ENCODE assay signal across 17 mouse cellular contexts in genomic region chr9:72906693-72907103, GRCm38 (mm10). TPM values are rescaled to one million over a fixed set of nuclear protein-coding genes. Genes with fewer than 3 reads are reported as not detected.
A peak's percentile ranks its signal among the peaks of the same experiment; 100 is the strongest.
DNase-seq lines count a peak whose midpoint lies in the region; ATAC-seq lines count a peak whose summit lies in the region.
"Had no signal": no experiment of that assay in that cellular context is flagged by ENCODE, and none has a peak within 500 bp of the region (broad histone marks: within the 10 kb centered on the region; RNA-seq: fewer than 3 reads in every experiment).

No protein-coding gene starts in this region.

- H3K4me2 ChIP-seq in forebrain, embryonic 15.5 days (replicated peaks) = no peak overlapping the region
- H3K4me2 ChIP-seq in forebrain, embryonic 13.5 days = no peak overlapping the region
- no peak overlapping the region for H3K4me2 ChIP-seq in hindbrain, embryonic 16.5 days (ENCODE audit: low read length)
- H3K4me2 ChIP-seq in hindbrain, embryonic 12.5 days (replicated peaks) = no peak overlapping the region
- no peak overlapping the region for H3K4me2 ChIP-seq in neural tube, embryonic 15.5 days
- H3K4me2 ChIP-seq in limb, embryonic 13.5 days (replicated peaks) = no peak overlapping the region
- H3K4me2 ChIP-seq: intestine, embryonic 15.5 days; midbrain, embryonic 13.5 days had no signal

- peak overlapping the region; percentile 66 for H3K27ac ChIP-seq in forebrain, embryonic 15.5 days (replicated peaks)
- no peak overlapping the region for H3K27ac ChIP-seq in forebrain, embryonic 13.5 days
- H3K27ac ChIP-seq in hindbrain, embryonic 16.5 days (ENCODE audit: low read depth, low read length) = 0 out of 2 replicates have a peak overlapping the region, but pooled peaks have one; percentile 19
- H3K27ac ChIP-seq in hindbrain, embryonic 12.5 days = no peak overlapping the region
- peak overlapping the region; percentile 67 for H3K27ac ChIP-seq in neural tube, embryonic 15.5 days (replicated peaks)
- H3K27ac ChIP-seq in limb, embryonic 13.5 days = peak overlapping the region; percentile 61
- H3K27ac ChIP-seq: intestine, embryonic 15.5 days; macrophage; midbrain, embryonic 13.5 days had no signal

- peaks cover 5% of the 10 kb centered on the region; the same call in 1 of the 2 replicates for H3K4me1 ChIP-seq in forebrain, embryonic 15.5 days
- no peaks in the 10 kb centered on the region for H3K4me1 ChIP-seq in forebrain, embryonic 13.5 days
- H3K4me1 ChIP-seq in hindbrain, embryonic 16.5 days (ENCODE audit: control insufficient read depth, insufficient read depth, low read depth, low read length) = no peaks in the 10 kb centered on the region
- H3K4me1 ChIP-seq in hindbrain, embryonic 12.5 days = no peaks in the 10 kb centered on the region
- H3K4me1 ChIP-seq in neural tube, embryonic 15.5 days = 0 out of 2 replicates have a peak, but pooled peaks cover 4% of the 10 kb centered on the region
- peaks cover 19% of the 10 kb centered on the region for H3K4me1 ChIP-seq in limb, embryonic 13.5 days
- H3K4me1 ChIP-seq: intestine, embryonic 15.5 days; midbrain, embryonic 13.5 days had no signal

- no peak overlapping the region for H3K4me3 ChIP-seq in forebrain, embryonic 15.5 days
- H3K4me3 ChIP-seq in forebrain, embryonic 13.5 days = no peak overlapping the region
- no peak overlapping the region for H3K4me3 ChIP-seq in hindbrain, embryonic 16.5 days (ENCODE audit: low read length)
- H3K4me3 ChIP-seq in hindbrain, embryonic 12.5 days = no peak overlapping the region
- no peak overlapping the region for H3K4me3 ChIP-seq in neural tube, embryonic 15.5 days (replicated peaks)
- H3K4me3 ChIP-seq in limb, embryonic 13.5 days = no peak overlapping the region
- H3K4me3 ChIP-seq: intestine, embryonic 15.5 days; midbrain, embryonic 13.5 days had no signal

- no peak for ATAC-seq in forebrain, embryonic 15.5 days (replicated peaks)
- ATAC-seq in forebrain, embryonic 13.5 days = no peak
- ATAC-seq in hindbrain, embryonic 16.5 days = no peak; the same call in 1 of the 2 replicates
- no peak for ATAC-seq in hindbrain, embryonic 12.5 days (ENCODE audit: low FRiP score)
- ATAC-seq in neural tube, embryonic 15.5 days (ENCODE audit: low FRiP score) = no peak; the same call in 1 of the 2 replicates
- ATAC-seq in limb, embryonic 13.5 days (ENCODE audit: low FRiP score, low read depth) = peak; percentile 37; the same call in 1 of the 2 replicates
- ATAC-seq: intestine, embryonic 15.5 days; midbrain, embryonic 13.5 days; Patski had no signal

- no peak overlapping the region for H3K9ac ChIP-seq in forebrain, embryonic 15.5 days (replicated peaks)
- no peak overlapping the region for H3K9ac ChIP-seq in forebrain, embryonic 13.5 days
- H3K9ac ChIP-seq in hindbrain, embryonic 16.5 days (ENCODE audit: low read depth, low read length) = no peak overlapping the region
- H3K9ac ChIP-seq in hindbrain, embryonic 12.5 days = no peak overlapping the region
- H3K9ac ChIP-seq in neural tube, embryonic 15.5 days (replicated peaks) = no peak overlapping the region
- H3K9ac ChIP-seq in limb, embryonic 13.5 days = no peak overlapping the region
- H3K9ac ChIP-seq: intestine, embryonic 15.5 days; midbrain, embryonic 13.5 days had no signal

- H3K27me3 ChIP-seq in forebrain, embryonic 15.5 days = no peaks in the 10 kb centered on the region
- H3K27me3 ChIP-seq in forebrain, embryonic 13.5 days = no peaks in the 10 kb centered on the region
- no peaks in the 10 kb centered on the region for H3K27me3 ChIP-seq in hindbrain, embryonic 16.5 days (replicated peaks; ENCODE audit: control insufficient read depth, insufficient read depth, low read length)
- no peaks in the 10 kb centered on the region for H3K27me3 ChIP-seq in hindbrain, embryonic 12.5 days
- H3K27me3 ChIP-seq in neural tube, embryonic 15.5 days (replicated peaks) = no peaks in the 10 kb centered on the region
- H3K27me3 ChIP-seq in limb, embryonic 13.5 days = no peaks in the 10 kb centered on the region
- H3K27me3 ChIP-seq: intestine, embryonic 15.5 days; midbrain, embryonic 13.5 days; Patski had no signal

- H3K9me3 ChIP-seq in forebrain, embryonic 15.5 days = no peaks in the 10 kb centered on the region
- no peaks in the 10 kb centered on the region for H3K9me3 ChIP-seq in forebrain, embryonic 13.5 days (replicated peaks)
- no peaks in the 10 kb centered on the region for H3K9me3 ChIP-seq in hindbrain, embryonic 16.5 days (ENCODE audit: control insufficient read depth, low read length)
- H3K9me3 ChIP-seq in hindbrain, embryonic 12.5 days (replicated peaks) = no peaks in the 10 kb centered on the region
- no peaks in the 10 kb centered on the region for H3K9me3 ChIP-seq in neural tube, embryonic 15.5 days (replicated peaks)
- H3K9me3 ChIP-seq in limb, embryonic 13.5 days = no peaks in the 10 kb centered on the region
- H3K9me3 ChIP-seq: intestine, embryonic 15.5 days; midbrain, embryonic 13.5 days had no signal

- H3K36me3 ChIP-seq in forebrain, embryonic 15.5 days = no peaks in the 10 kb centered on the region
- H3K36me3 ChIP-seq in forebrain, embryonic 13.5 days (ENCODE audit: poor library complexity, severe bottlenecking) = no peaks in the 10 kb centered on the region
- no peaks in the 10 kb centered on the region for H3K36me3 ChIP-seq in hindbrain, embryonic 16.5 days (ENCODE audit: control insufficient read depth, insufficient read depth, low read length)
- H3K36me3 ChIP-seq in hindbrain, embryonic 12.5 days = peaks cover 9% of the 10 kb centered on the region; the same call in 1 of the 2 replicates
- H3K36me3 ChIP-seq in neural tube, embryonic 15.5 days = no peaks in the 10 kb centered on the region
- H3K36me3 ChIP-seq in limb, embryonic 13.5 days = peaks cover 2% of the 10 kb centered on the region; the same call in 1 of the 2 replicates
- H3K36me3 ChIP-seq: intestine, embryonic 15.5 days had no signal

- DNase-seq in neural tube, embryonic 10.5 days (ENCODE audit: extremely low spot score, low spot score) = no peak
- DNase-seq in cerebellum, adult 9-11 months = no peak
- DNase-seq: kidney, postnatal 14 days; lung, adult 18-20 months; thymus, adult 18-20 months had no signal

- 64% methylated on average over 6 of the region's 6 CpGs for WGBS in forebrain, embryonic 15.5 days
- 75% methylated on average over 6 of the region's 6 CpGs for WGBS in forebrain, embryonic 13.5 days
- WGBS in hindbrain, embryonic 16.5 days = 68% methylated on average over 6 of the region's 6 CpGs
- 83% methylated on average over 6 of the region's 6 CpGs for WGBS in hindbrain, embryonic 12.5 days
- WGBS in neural tube, embryonic 15.5 days = 51% methylated on average over 6 of the region's 6 CpGs
- 63% methylated on average over 6 of the region's 6 CpGs for WGBS in limb, embryonic 13.5 days

RNA-seq across cellular contexts. Expression of gene Pygo1, which starts 18.7 kb away (rescaled TPM):
- polyA plus RNA-seq in forebrain, embryonic 15.5 days (2015; fragmentation: Nextera tagmentation; extraction: Ambion mirVana) = 14.8 and 15.4 TPM in 2 replicates
- 10.5 and 10.7 TPM in 2 replicates for polyA plus RNA-seq in forebrain, embryonic 13.5 days (2015; fragmentation: Nextera tagmentation; extraction: Ambion mirVana)
- 12.0 and 13.4 TPM in 2 replicates for polyA plus RNA-seq in hindbrain, embryonic 16.5 days (2015; fragmentation: Nextera tagmentation; extraction: Ambion mirVana)
- 14.2 and 15.0 TPM in 2 replicates for polyA plus RNA-seq in hindbrain, embryonic 12.5 days (2016; fragmentation: Nextera tagmentation; extraction: Ambion mirVana)
- polyA plus RNA-seq in neural tube, embryonic 15.5 days (2015; fragmentation: Nextera tagmentation; extraction: Ambion mirVana) = 12.2 and 14.6 TPM in 2 replicates
- polyA plus RNA-seq in limb, embryonic 13.5 days (2015; fragmentation: Nextera tagmentation; extraction: Ambion mirVana) = 9.2 and 9.9 TPM in 2 replicates
- polyA plus RNA-seq: macrophage had no signal

RNA-seq across cellular contexts. Expression of gene Dyx1c1, which starts 51.9 kb away (rescaled TPM):
- 2.3 and 2.4 TPM in 2 replicates for polyA plus RNA-seq in forebrain, embryonic 15.5 days (2015; fragmentation: Nextera tagmentation; extraction: Ambion mirVana)
- polyA plus RNA-seq in forebrain, embryonic 13.5 days (2015; fragmentation: Nextera tagmentation; extraction: Ambion mirVana) = 1.7 and 2.1 TPM in 2 replicates
- polyA plus RNA-seq in hindbrain, embryonic 16.5 days (2015; fragmentation: Nextera tagmentation; extraction: Ambion mirVana) = 2.4 and 2.5 TPM in 2 replicates
- 2.6 and 2.7 TPM in 2 replicates for polyA plus RNA-seq in hindbrain, embryonic 12.5 days (2016; fragmentation: Nextera tagmentation; extraction: Ambion mirVana)
- polyA plus RNA-seq in neural tube, embryonic 15.5 days (2015; fragmentation: Nextera tagmentation; extraction: Ambion mirVana) = 1.7 and 2.5 TPM in 2 replicates
- 1.6 TPM in 2 replicates for polyA plus RNA-seq in limb, embryonic 13.5 days (2015; fragmentation: Nextera tagmentation; extraction: Ambion mirVana)

RNA-seq across cellular contexts. Expression of gene Gm44503, which starts 52.0 kb away (rescaled TPM):
- polyA plus RNA-seq in forebrain, embryonic 15.5 days (2015; fragmentation: Nextera tagmentation; extraction: Ambion mirVana) = not detected in 2 replicates
- polyA plus RNA-seq in forebrain, embryonic 13.5 days (2015; fragmentation: Nextera tagmentation; extraction: Ambion mirVana) = not detected in 2 replicates
- not detected in 2 replicates for polyA plus RNA-seq in hindbrain, embryonic 16.5 days (2015; fragmentation: Nextera tagmentation; extraction: Ambion mirVana)
- not detected in 2 replicates for polyA plus RNA-seq in hindbrain, embryonic 12.5 days (2016; fragmentation: Nextera tagmentation; extraction: Ambion mirVana)
- polyA plus RNA-seq in neural tube, embryonic 15.5 days (2015; fragmentation: Nextera tagmentation; extraction: Ambion mirVana) = not detected in 2 replicates
- polyA plus RNA-seq in limb, embryonic 13.5 days (2015; fragmentation: Nextera tagmentation; extraction: Ambion mirVana) = not detected in 2 replicates
- polyA plus RNA-seq: intestine, embryonic 15.5 days; limb, embryonic 11.5 days; macrophage; midbrain, embryonic 13.5 days; Patski; small intestine, adult 2 months had no signal

Comparison
In these comparisons a context has a peak if more than half of its experiments do, and no peak if none do; other contexts are left out.
1. H3K27ac ChIP-seq: peak in forebrain, embryonic 15.5 days (single experiment), hindbrain, embryonic 16.5 days (single experiment), neural tube, embryonic 15.5 days (single experiment) and limb, embryonic 13.5 days (single experiment); none in forebrain, embryonic 13.5 days (single experiment) and hindbrain, embryonic 12.5 days (single experiment).